Comparison of ENCODE assay signal across 30 mouse cellular contexts in the genomic region with DNA sequence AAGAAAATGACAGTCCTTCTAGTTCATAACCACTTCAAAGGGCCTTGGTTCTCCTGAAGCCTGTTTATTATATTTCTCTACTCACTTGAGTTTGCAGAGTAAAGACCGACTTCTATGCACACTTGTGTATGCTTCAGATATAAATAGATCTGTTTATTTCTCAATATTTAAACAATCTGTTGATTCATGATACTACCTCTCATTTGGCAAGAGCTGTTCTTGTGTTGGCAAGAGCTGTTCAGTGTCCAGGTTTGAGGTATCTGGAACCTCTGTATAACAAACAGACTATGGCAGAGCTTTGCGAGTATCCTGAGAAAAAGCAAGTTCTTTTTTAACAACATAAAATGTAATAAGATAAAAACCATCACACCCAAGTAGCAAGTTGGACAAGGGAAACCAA. TPM values are rescaled to one million over a fixed set of nuclear protein-coding genes. Genes with fewer than 3 reads are reported as not detected.
"Had no signal": no experiment of that assay in that cellular context is flagged by ENCODE, and none has a peak within 500 bp of the region (broad histone marks: within the 10 kb centered on the region; RNA-seq: fewer than 3 reads in every experiment).

No protein-coding gene starts in this region.

- H3K4me3 ChIP-seq: embryonic facial prominence, embryonic 10.5 days; embryonic facial prominence, embryonic 12.5 days; embryonic facial prominence, embryonic 13.5 days; embryonic facial prominence, embryonic 15.5 days; erythroblast, embryonic 14.5 days; forebrain, embryonic 10.5 days; forebrain, embryonic 12.5 days; forebrain, embryonic 13.5 days; forebrain, embryonic 15.5 days; gastrocnemius, adult 2 months; heart, adult 2 months had no signal

- H3K4me2 ChIP-seq: embryonic facial prominence, embryonic 12.5 days; embryonic facial prominence, embryonic 13.5 days; embryonic facial prominence, embryonic 15.5 days; forebrain, embryonic 12.5 days; forebrain, embryonic 13.5 days; forebrain, embryonic 15.5 days had no signal

- DNase-seq: cerebellum, adult 2 months; cerebellum, adult 8-10 months; cerebellum, adult 9-10 months; cerebellum, adult 9-11 months; cerebellum, postnatal 10 days; cerebellum, postnatal 14 days; cerebellum, postnatal 25 days; cerebellum, postnatal 36 days; embryo, embryonic 11 days; forebrain, postnatal 0 days; gastrocnemius, adult 2 months; gastrocnemius, postnatal 10 days; gastrocnemius, postnatal 14 days; gastrocnemius, postnatal 25 days; gastrocnemius, postnatal 36 days; heart, adult 11 months; heart, adult 18-20 months; heart, adult 2 months had no signal

- H3K4me1 ChIP-seq: embryonic facial prominence, embryonic 10.5 days; embryonic facial prominence, embryonic 12.5 days; embryonic facial prominence, embryonic 13.5 days; embryonic facial prominence, embryonic 15.5 days; forebrain, embryonic 10.5 days; forebrain, embryonic 12.5 days; forebrain, embryonic 13.5 days; forebrain, embryonic 15.5 days had no signal

- H3K27me3 ChIP-seq: embryonic facial prominence, embryonic 12.5 days; embryonic facial prominence, embryonic 13.5 days; embryonic facial prominence, embryonic 15.5 days; forebrain, embryonic 12.5 days; forebrain, embryonic 13.5 days; forebrain, embryonic 15.5 days had no signal

- ATAC-seq: forebrain, embryonic 13.5 days; forebrain, embryonic 14.5 days; forebrain, embryonic 15.5 days; forebrain, embryonic 16.5 days; forebrain, postnatal 0 days had no signal

- H3K9me3 ChIP-seq: embryonic facial prominence, embryonic 10.5 days; embryonic facial prominence, embryonic 12.5 days; embryonic facial prominence, embryonic 13.5 days; embryonic facial prominence, embryonic 15.5 days; forebrain, embryonic 10.5 days; forebrain, embryonic 12.5 days; forebrain, embryonic 13.5 days; forebrain, embryonic 15.5 days had no signal

- H3K9ac ChIP-seq: embryonic facial prominence, embryonic 12.5 days; embryonic facial prominence, embryonic 13.5 days; embryonic facial prominence, embryonic 15.5 days; forebrain, embryonic 12.5 days; forebrain, embryonic 13.5 days; forebrain, embryonic 15.5 days; forebrain, postnatal 0 days had no signal

- H3K27ac ChIP-seq: embryonic facial prominence, embryonic 10.5 days; embryonic facial prominence, embryonic 12.5 days; embryonic facial prominence, embryonic 13.5 days; embryonic facial prominence, embryonic 15.5 days; forebrain, embryonic 10.5 days; forebrain, embryonic 12.5 days; forebrain, embryonic 13.5 days; forebrain, embryonic 15.5 days; gastrocnemius, adult 2 months; heart, adult 2 months had no signal

- H3K36me3 ChIP-seq: embryonic facial prominence, embryonic 10.5 days; embryonic facial prominence, embryonic 12.5 days; embryonic facial prominence, embryonic 13.5 days; embryonic facial prominence, embryonic 15.5 days; forebrain, embryonic 10.5 days; forebrain, embryonic 12.5 days; forebrain, embryonic 15.5 days had no signal

RNA-seq across cellular contexts. Expression of a gene that starts 28.9 kb away (rescaled TPM):
- total RNA-seq: granulocyte monocyte progenitor cell, adult 5-6 weeks had no signal
